Mouse (Mus musculus): ENCODE results near the gene Abcc4.
A peak's percentile ranks its signal among the peaks of the same experiment; 100 is the strongest.

The Abcc4 gene

GRCm38 (mm10) chr14:118635493-118636183, 70.4 kb downstream of the Abcc4 start:
- DNase-seq, result peak; percentile 94

- DNase-seq, result no peak
Observed at GRCm38 (mm10) chr14:118629649-118630048, 76.4 kb downstream of the Abcc4 start.

- peak; percentile 52 for DNase-seq
Observed at GRCm38 (mm10) chr14:118621449-118621789, 84.6 kb downstream of the Abcc4 start.

- peak; percentile 43 for DNase-seq
Observed at GRCm38 (mm10) chr14:118620773-118621448, 85.1 kb downstream of the Abcc4 start.

- peak; percentile 67 for DNase-seq
Observed at GRCm38 (mm10) chr14:118616698-118617311, 89.2 kb downstream of the Abcc4 start.

GRCm38 (mm10) chr14:118613734-118614133, 92.3 kb downstream of the Abcc4 start:
- DNase-seq, result no peak

GRCm38 (mm10) chr14:118611714-118612113, 94.3 kb downstream of the Abcc4 start:
- no peak for DNase-seq

GRCm38 (mm10) chr14:118610786-118611185, 95.2 kb downstream of the Abcc4 start:
- no peak for DNase-seq

GRCm38 (mm10) chr14:118608816-118609465, 97.1 kb downstream of the Abcc4 start:
- no peak for DNase-seq

- no peak for DNase-seq
Observed at GRCm38 (mm10) chr14:118608317-118608716, 97.7 kb downstream of the Abcc4 start.

- DNase-seq, result no peak
Observed at GRCm38 (mm10) chr14:118606476-118606875, 99.5 kb downstream of the Abcc4 start.

- no peak for DNase-seq
Observed at GRCm38 (mm10) chr14:118604903-118605302, 101.1 kb downstream of the Abcc4 start.

GRCm38 (mm10) chr14:118602031-118602430, 104.0 kb downstream of the Abcc4 start:
- DNase-seq, result no peak

GRCm38 (mm10) chr14:118600746-118601145, 105.3 kb downstream of the Abcc4 start:
- no peak for DNase-seq

- DNase-seq, result no peak
Observed at GRCm38 (mm10) chr14:118598757-118599156, 107.3 kb downstream of the Abcc4 start.

- DNase-seq, result no peak
Observed at GRCm38 (mm10) chr14:118594463-118594862, 111.6 kb downstream of the Abcc4 start.

- peak; percentile 71 for DNase-seq
Observed at GRCm38 (mm10) chr14:118591477-118592403, 114.3 kb downstream of the Abcc4 start.

- no peak for DNase-seq
Observed at GRCm38 (mm10) chr14:118582333-118582941, 123.6 kb downstream of the Abcc4 start.

- DNase-seq, result no peak
Observed at GRCm38 (mm10) chr14:118581673-118582072, 124.3 kb downstream of the Abcc4 start.

- no peak for DNase-seq
Observed at GRCm38 (mm10) chr14:118579013-118579728, 126.8 kb downstream of the Abcc4 start.

GRCm38 (mm10) chr14:118577895-118578294, 128.1 kb downstream of the Abcc4 start:
- DNase-seq, result no peak
